In genomic region chr4:128907238-128907968, GRCm38 (mm10) we compare ENCODE assay signal across 10 mouse cellular contexts. TPM values are rescaled to one million over a fixed set of nuclear protein-coding genes. Genes with fewer than 3 reads are reported as not detected.
DNase-seq lines count a peak whose midpoint lies in the region; ATAC-seq and TF ChIP-seq lines count a peak whose summit lies in the region.
"Had no signal": no experiment of that assay in that cellular context is flagged by ENCODE, and none has a peak within 500 bp of the region (broad histone marks: within the 10 kb centered on the region; RNA-seq: fewer than 3 reads in every experiment).

No protein-coding gene starts in this region.

- peaks cover 15% of the 10 kb centered on the region for H3K36me3 ChIP-seq in kidney, embryonic 14.5 days (ENCODE audit: control insufficient read depth, insufficient read depth, low read length)
- H3K36me3 ChIP-seq in embryonic facial prominence, embryonic 10.5 days (replicated peaks), result peaks cover 45% of the 10 kb centered on the region
- peaks cover 30% of the 10 kb centered on the region for H3K36me3 ChIP-seq in limb, embryonic 10.5 days

- no peak for TF ChIP-seq CTCF in layer of hippocampus, adult 2 months (conservative IDR thresholded peaks at IDR 0.05)

- ATAC-seq in kidney, embryonic 14.5 days (ENCODE audit: low FRiP score, low TSS enrichment), result no peak

- no peak for DNase-seq in kidney, adult 9 months
- DNase-seq in embryonic facial prominence, embryonic 10.5 days (ENCODE audit: low spot score), result peak; percentile 40
- DNase-seq in limb, embryonic 10.5 days (ENCODE audit: low spot score), result peak; percentile 46
- peak; percentile 84 for DNase-seq in lung, postnatal 36 days
- no peak for DNase-seq in layer of hippocampus, adult 2 months (ENCODE audit: low spot score in 2 of 2)
- no peak for DNase-seq in heart, adult 18-20 months
- DNase-seq in frontal cortex, postnatal 36 days (ENCODE audit: low spot score in 2 of 2), result no peak
- DNase-seq: heart, postnatal 4 days had no signal

- H3K4me1 ChIP-seq in kidney, embryonic 14.5 days (ENCODE audit: control insufficient read depth, insufficient read depth, low read length), result peaks cover 30% of the 10 kb centered on the region
- H3K4me1 ChIP-seq in embryonic facial prominence, embryonic 10.5 days, result peaks cover 57% of the 10 kb centered on the region
- peaks cover 57% of the 10 kb centered on the region for H3K4me1 ChIP-seq in limb, embryonic 10.5 days

- no peaks in the 10 kb centered on the region for H3K9me3 ChIP-seq in kidney, embryonic 14.5 days (ENCODE audit: control insufficient read depth, low read length)
- no peaks in the 10 kb centered on the region for H3K9me3 ChIP-seq in embryonic facial prominence, embryonic 10.5 days
- no peaks in the 10 kb centered on the region for H3K9me3 ChIP-seq in limb, embryonic 10.5 days (replicated peaks)
- H3K9me3 ChIP-seq: megakaryocyte, embryonic 14.5 days had no signal

- H3K9ac ChIP-seq in kidney, embryonic 14.5 days (ENCODE audit: low read depth, low read length), result peak overlapping the region; percentile 18; the same call in 1 of the 2 replicates

- 64% methylated on average over 12 of the region's 12 CpGs for WGBS in kidney, embryonic 14.5 days
- 63% methylated on average over 12 of the region's 12 CpGs for WGBS in embryonic facial prominence, embryonic 10.5 days
- 76% methylated on average over 12 of the region's 12 CpGs for WGBS in limb, embryonic 10.5 days

- H3K27ac ChIP-seq in kidney, embryonic 14.5 days (ENCODE audit: low read depth, low read length), result peak overlapping the region; percentile 62; the same call in 1 of the 2 replicates
- peak overlapping the region; percentile 87 for H3K27ac ChIP-seq in embryonic facial prominence, embryonic 10.5 days (replicated peaks)
- H3K27ac ChIP-seq in limb, embryonic 10.5 days, result peak overlapping the region; percentile 91
- H3K27ac ChIP-seq in layer of hippocampus, adult 2 months, result no peak overlapping the region

- H3K4me3 ChIP-seq in kidney, embryonic 14.5 days (ENCODE audit: low read length), result no peak overlapping the region
- no peak overlapping the region for H3K4me3 ChIP-seq in embryonic facial prominence, embryonic 10.5 days
- peak overlapping the region; percentile 13; the same call in 1 of the 2 replicates for H3K4me3 ChIP-seq in limb, embryonic 10.5 days
- H3K4me3 ChIP-seq in layer of hippocampus, adult 2 months, result no peak overlapping the region
- H3K4me3 ChIP-seq: megakaryocyte, embryonic 14.5 days had no signal

- no peaks in the 10 kb centered on the region for H3K27me3 ChIP-seq in kidney, embryonic 14.5 days (ENCODE audit: control insufficient read depth, insufficient read depth, low read length)
- no peaks in the 10 kb centered on the region for H3K27me3 ChIP-seq in embryonic facial prominence, embryonic 10.5 days (replicated peaks; ENCODE audit: low read depth, poor library complexity, severe bottlenecking)
- no peaks in the 10 kb centered on the region for H3K27me3 ChIP-seq in limb, embryonic 10.5 days (ENCODE audit: low read depth, poor library complexity, severe bottlenecking)

- no peak overlapping the region for H3K4me2 ChIP-seq in kidney, embryonic 14.5 days (replicated peaks; ENCODE audit: low read depth, low read length)

RNA-seq across cellular contexts. Expression of gene Trim62, which starts 24.0 kb away (rescaled TPM):
- polyA plus RNA-seq in kidney, embryonic 14.5 days (2014; fragmentation: Nextera tagmentation; extraction: Ambion mirVana), result 7.3 and 11.0 TPM in 2 replicates
- 10.6 and 11.9 TPM in 2 replicates for polyA plus RNA-seq in embryonic facial prominence, embryonic 10.5 days (2016; fragmentation: Nextera tagmentation; extraction: Ambion mirVana)
- 6.4 and 8.2 TPM in 2 replicates for polyA plus RNA-seq in limb, embryonic 10.5 days (2016; fragmentation: Nextera tagmentation; extraction: Ambion mirVana)
- 10 to 100 TPM; 13.0 to 14.2 TPM for total RNA-seq in layer of hippocampus, adult 2 months (2021)
- total RNA-seq in heart, adult 18-20 months (2021), result 1 to 10 TPM; 1.1 to 1.3 TPM

RNA-seq across cellular contexts. Expression of gene Azin2, which starts 54.8 kb away (rescaled TPM):
- polyA plus RNA-seq in kidney, embryonic 14.5 days (2014; fragmentation: Nextera tagmentation; extraction: Ambion mirVana), result 16.0 and 17.0 TPM in 2 replicates
- 11.4 and 12.1 TPM in 2 replicates for polyA plus RNA-seq in embryonic facial prominence, embryonic 10.5 days (2016; fragmentation: Nextera tagmentation; extraction: Ambion mirVana)
- polyA plus RNA-seq in limb, embryonic 10.5 days (2016; fragmentation: Nextera tagmentation; extraction: Ambion mirVana), result 9.8 and 15.4 TPM in 2 replicates
- 10 to 100 TPM; 35.2 to 39.9 TPM for total RNA-seq in layer of hippocampus, adult 2 months (2021)
- total RNA-seq in heart, adult 18-20 months (2021), result 1 to 10 TPM; 2.3 to 3.5 TPM

Comparison
In these comparisons a context has a peak if more than half of its experiments do, and no peak if none do; other contexts are left out.
1. DNase-seq: peak in embryonic facial prominence, embryonic 10.5 days (single experiment), limb, embryonic 10.5 days (single experiment) and lung, postnatal 36 days (single experiment); none in kidney, adult 9 months (single experiment), layer of hippocampus, adult 2 months (0 of 2), heart, adult 18-20 months (0 of 2) and frontal cortex, postnatal 36 days (0 of 2).